Mouse (Mus musculus) kidney, embryonic 14.5 days (tissue): ENCODE measurements around the gene Fah. TPM values are rescaled to one million over a fixed set of nuclear protein-coding genes. Genes with fewer than 3 reads are reported as not detected.

Experiments
- ATAC-seq: fragments of 200-750 bp; cut with Nextera tagmentation; 2 replicates; pipeline ENCODE4 v1.8.0; 2017; ENCODE audit warnings: moderate number of reproducible peaks, mild to moderate bottlenecking, moderate TSS enrichment, moderate library complexity; ENCODE audit not compliant: low FRiP score, low TSS enrichment
- H3K27ac ChIP-seq: fragments of 300-500 bp; sonication (generic); 2 replicates; pipeline ENCODE4 v1.5.1; 2014; ENCODE audit warnings: low read depth, mild to moderate bottlenecking, low read length, moderate library complexity, mixed read lengths
- H3K27me3 ChIP-seq: fragments of 300-500 bp; sonication (generic); 2 replicates; pipeline ENCODE4 v1.6.1; 2014; ENCODE audit warnings: mild to moderate bottlenecking, low read length; ENCODE audit not compliant: control insufficient read depth, insufficient read depth
- H3K36me3 ChIP-seq: fragments of 300-500 bp; sonication (generic); 2 replicates; pipeline ENCODE4 v1.6.1; 2014; ENCODE audit warnings: low read length, mixed read lengths; ENCODE audit not compliant: control insufficient read depth, insufficient read depth
- H3K4me1 ChIP-seq: fragments of 300-500 bp; sonication (generic); 2 replicates; pipeline ENCODE4 v1.6.1; 2014; ENCODE audit warnings: low read length, mixed read lengths; ENCODE audit not compliant: control insufficient read depth, insufficient read depth
- H3K4me2 ChIP-seq: fragments of 300-500 bp; sonication (generic); replicated peaks from 2 replicates; pipeline ENCODE4 v1.6.1; 2014; ENCODE audit warnings: low read depth, mild to moderate bottlenecking, low read length
- H3K4me3 ChIP-seq: fragments of 300-500 bp; sonication (generic); 2 replicates; pipeline ENCODE4 v1.5.1; 2014; ENCODE audit warnings: mild to moderate bottlenecking, low read length
- H3K9ac ChIP-seq: fragments of 300-500 bp; sonication (generic); 2 replicates; pipeline ENCODE4 v1.6.1; 2014; ENCODE audit warnings: low read depth, mild to moderate bottlenecking, low read length, moderate library complexity
- H3K9me3 ChIP-seq: fragments of 300-500 bp; sonication (generic); 2 replicates; pipeline ENCODE4 v1.6.1; 2016; ENCODE audit warnings: low read length; ENCODE audit not compliant: control insufficient read depth
- WGBS: fragments of 180-500 bp; shearing (Covaris S2); extraction: QIAGEN DNeasy Blood & Tissue Kit; methylation state at CpG from one replicate; pipeline ENCODE4 v1.1.7; 2014; 5-methylcytosine and 5-hydroxymethylcytosine counted together
- polyA plus RNA-seq: library from polyadenylated mRNA; unstranded; fragments of >200 nt; fragmentation: Nextera tagmentation; extraction: Ambion mirVana; gene quantifications from 2 replicates; pipeline ENCODE4 v1.2.1, GENCODE M21; 2014

Fah gene
- polyA plus RNA-seq, 1 experiment from 2014 or later = 3.8 TPM

GRCm38 (mm10) chr7:84587101-84587783 is 19.3 kb downstream of the Fah start:
- Histone ChIP-seq H3K27me3 (no peaks in the 10 kb centered on the region), H3K9ac (no peak overlapping the region), H3K27ac (no peak overlapping the region), H3K4me1 (no peaks in the 10 kb centered on the region), H3K36me3 (no peaks in the 10 kb centered on the region), H3K9me3 (no peaks in the 10 kb centered on the region), H3K4me3 (no peak overlapping the region), H3K4me2 (no peak overlapping the region)
- no peak for ATAC-seq
- 93% methylated on average over 5 of the region's 5 CpGs for WGBS

GRCm38 (mm10) chr7:84586360-84587100 is 20.0 kb downstream of the Fah start:
- no peaks in the 10 kb centered on the region for H3K36me3 ChIP-seq
- H3K4me2 ChIP-seq = no peak overlapping the region
- WGBS = 89% methylated on average over 3 of the region's 3 CpGs
- no peaks in the 10 kb centered on the region for H3K4me1 ChIP-seq
- no peak overlapping the region for H3K9ac ChIP-seq
- no peak overlapping the region for H3K27ac ChIP-seq
- H3K27me3 ChIP-seq = no peaks in the 10 kb centered on the region
- ATAC-seq = no peak
- H3K4me3 ChIP-seq = no peak overlapping the region
- H3K9me3 ChIP-seq = no peaks in the 10 kb centered on the region

- 91% methylated on average over 4 of the region's 4 CpGs for WGBS
- no peak for ATAC-seq
- Histone ChIP-seq H3K4me1 (no peaks in the 10 kb centered on the region), H3K27me3 (no peaks in the 10 kb centered on the region), H3K27ac (no peak overlapping the region), H3K9me3 (no peaks in the 10 kb centered on the region), H3K36me3 (no peaks in the 10 kb centered on the region), H3K9ac (no peak overlapping the region), H3K4me2 (no peak overlapping the region), H3K4me3 (no peak overlapping the region)
Measured at GRCm38 (mm10) chr7:84585086-84585485, 21.4 kb downstream of the Fah start.

- Histone ChIP-seq H3K36me3 (no peaks in the 10 kb centered on the region), H3K9ac (no peak overlapping the region), H3K27ac (no peak overlapping the region), H3K27me3 (no peaks in the 10 kb centered on the region), H3K4me1 (no peaks in the 10 kb centered on the region), H3K4me3 (no peak overlapping the region), H3K9me3 (no peaks in the 10 kb centered on the region), H3K4me2 (no peak overlapping the region)
- 100% methylated on average over 1 of the region's 1 CpGs for WGBS
- no peak for ATAC-seq
Measured at GRCm38 (mm10) chr7:84579769-84580168, 26.8 kb downstream of the Fah start.

GRCm38 (mm10) chr7:84578841-84579240 is 27.7 kb downstream of the Fah start:
- Histone ChIP-seq H3K4me2 (no peak overlapping the region), H3K27ac (no peak overlapping the region), H3K27me3 (no peaks in the 10 kb centered on the region), H3K4me1 (no peaks in the 10 kb centered on the region), H3K36me3 (no peaks in the 10 kb centered on the region), H3K9ac (no peak overlapping the region), H3K4me3 (no peak overlapping the region), H3K9me3 (no peaks in the 10 kb centered on the region)
- WGBS = 88% methylated on average over 1 of the region's 1 CpGs
- ATAC-seq = no peak

- WGBS = 84% methylated on average over 2 of the region's 2 CpGs
- no peak for ATAC-seq
- H3K9ac ChIP-seq = no peak overlapping the region
- no peaks in the 10 kb centered on the region for H3K9me3 ChIP-seq
- H3K4me3 ChIP-seq = no peak overlapping the region
- no peaks in the 10 kb centered on the region for H3K36me3 ChIP-seq
- H3K4me2 ChIP-seq = no peak overlapping the region
- no peaks in the 10 kb centered on the region for H3K4me1 ChIP-seq
- no peak overlapping the region for H3K27ac ChIP-seq
- H3K27me3 ChIP-seq = no peaks in the 10 kb centered on the region
Measured at GRCm38 (mm10) chr7:84577034-84577433, 29.5 kb downstream of the Fah start.

GRCm38 (mm10) chr7:84566200-84566599 is 40.3 kb downstream of the Fah start:
- H3K9me3 ChIP-seq = no peaks in the 10 kb centered on the region
- H3K9ac ChIP-seq = no peak overlapping the region
- H3K4me3 ChIP-seq = no peak overlapping the region
- H3K27ac ChIP-seq = no peak overlapping the region
- H3K36me3 ChIP-seq = no peaks in the 10 kb centered on the region
- no peak overlapping the region for H3K4me2 ChIP-seq
- 71% methylated on average over 6 of the region's 6 CpGs for WGBS
- no peaks in the 10 kb centered on the region for H3K4me1 ChIP-seq
- no peak for ATAC-seq
- no peaks in the 10 kb centered on the region for H3K27me3 ChIP-seq

GRCm38 (mm10) chr7:84564236-84564635 is 42.3 kb downstream of the Fah start:
- Histone ChIP-seq H3K4me2 (no peak overlapping the region), H3K4me1 (no peaks in the 10 kb centered on the region), H3K36me3 (no peaks in the 10 kb centered on the region), H3K9me3 (no peaks in the 10 kb centered on the region), H3K9ac (no peak overlapping the region), H3K4me3 (no peak overlapping the region), H3K27ac (no peak overlapping the region), H3K27me3 (no peaks in the 10 kb centered on the region)
- 88% methylated on average over 3 of the region's 3 CpGs for WGBS
- ATAC-seq = no peak

GRCm38 (mm10) chr7:84560500-84560899 is 46.0 kb downstream of the Fah start:
- Histone ChIP-seq H3K27ac (no peak overlapping the region), H3K27me3 (no peaks in the 10 kb centered on the region)
- ATAC-seq = no peak

More at GRCm38 (mm10) chr7:84560500-84560899, 46.0 kb downstream of the Fah start:
- Histone ChIP-seq H3K4me2 (no peak overlapping the region), H3K4me1 (no peaks in the 10 kb centered on the region), H3K9me3 (no peaks in the 10 kb centered on the region), H3K9ac (no peak overlapping the region), H3K4me3 (no peak overlapping the region), H3K36me3 (no peaks in the 10 kb centered on the region)
- whole genome bisulfite sequencing = 95% methylated on average over 1 of the region's 1 CpGs
